Mouse (Mus musculus) forebrain, postnatal 0 days (tissue): Measurements from ENCODE around the gene Angptl6. TPM values are rescaled to one million over a fixed set of nuclear protein-coding genes. Genes with fewer than 3 reads are reported as not detected.

Experiments used
- ATAC-seq: fragments of 200-750 bp; cut with Nextera tagmentation; 2 replicates; pipeline ENCODE4 v1.8.0; 2017; ENCODE audit warnings: mild to moderate bottlenecking, moderate library complexity
- DNase-seq: peaks from one replicate; pipeline ENCODE4 v3.0.0-alpha.2; 2015
- H3K27ac ChIP-seq: fragments of 300-500 bp; sonication (generic); 2 replicates; pipeline ENCODE4 v1.5.1; 2014; ENCODE audit warnings: low read depth, mild to moderate bottlenecking, antibody characterized with exemption, low read length, moderate library complexity, mixed read lengths
- H3K27me3 ChIP-seq: fragments of 300-500 bp; sonication (generic); 2 replicates; pipeline ENCODE4 v1.6.1; 2014; ENCODE audit warnings: mild to moderate bottlenecking, low read length, mixed read lengths; ENCODE audit not compliant: insufficient read depth
- H3K36me3 ChIP-seq: fragments of 300-500 bp; sonication (generic); 2 replicates; pipeline ENCODE4 v1.6.1; 2014; ENCODE audit warnings: mild to moderate bottlenecking, moderate library complexity; ENCODE audit not compliant: insufficient read depth
- H3K4me1 ChIP-seq: fragments of 300-500 bp; sonication (generic); 2 replicates; pipeline ENCODE4 v1.6.1; 2014; ENCODE audit warnings: antibody characterized with exemption; ENCODE audit not compliant: insufficient read depth
- H3K4me2 ChIP-seq: fragments of 300-500 bp; sonication (generic); 2 replicates; pipeline ENCODE4 v1.6.1; 2014; ENCODE audit warnings: low read depth, mild to moderate bottlenecking, moderate library complexity
- H3K4me3 ChIP-seq: fragments of 300-500 bp; sonication (generic); 2 replicates; pipeline ENCODE4 v1.5.1; 2014; ENCODE audit warnings: low read depth, low read length, mixed read lengths
- H3K9ac ChIP-seq: fragments of 300-500 bp; sonication (generic); 2 replicates; pipeline ENCODE4 v1.6.1; 2014; ENCODE audit warnings: mild to moderate bottlenecking
- H3K9me3 ChIP-seq: fragments of 300-500 bp; sonication (generic); 2 replicates; pipeline ENCODE4 v1.6.1; 2016; ENCODE audit warnings: low read length
- CTCF ChIP-seq: sonication (generic); IDR thresholded peaks from 2 replicates; pipeline ENCODE4 v1.5.1; 2016; ENCODE audit warnings: antibody characterized with exemption, control low read depth, low read depth
- WGBS: fragments of 180-500 bp; shearing (Covaris S2); extraction: QIAGEN DNeasy Blood & Tissue Kit; methylation state at CpG from one replicate; pipeline ENCODE4 v1.1.7; 2014; 5-methylcytosine and 5-hydroxymethylcytosine counted together
- polyA plus RNA-seq: library from polyadenylated mRNA; unstranded; fragments of >200 nt; fragmentation: Nextera tagmentation; extraction: Ambion mirVana; gene quantifications from 2 replicates; pipeline ENCODE4 v1.2.1, GENCODE M21; 2015
- total RNA-seq: library from RNA; depleted of rRNA; stranded (reverse); fragments of >200 nt; gene quantifications from 2 replicates; pipeline ENCODE4 v1.2.3, GENCODE M21; 2014; rRNA removed

The Angptl6 gene
- 8.6 and 13.8 TPM in 2 replicates for total RNA-seq
- polyA plus RNA-seq: 16.4 and 20.6 TPM in 2 replicates

- no peak for TF ChIP-seq CTCF
- Histone ChIP-seq H3K4me2 (peak within 1 kb of the TSS; percentile 62), H3K9ac (peak within 1 kb of the TSS; percentile 64), H3K36me3 (no peaks in the 10 kb centered on the region), H3K27ac (peak within 1 kb of the TSS; percentile 92), H3K4me3 (peak within 1 kb of the TSS; percentile 45), H3K4me1 (peaks cover 6% of the 10 kb centered on the region; the same call in 1 of the 2 replicates), H3K9me3 (no peaks in the 10 kb centered on the region), H3K27me3 (no peaks in the 10 kb centered on the region)
- ATAC-seq (no peak), DNase-seq (no peak)
- 94% methylated on average over 13 of the region's 13 CpGs for WGBS
Observed at GRCm38 (mm10) chr9:20879097-20879792, at the start of gene Angptl6. TSS of gene Angptl6 (minus strand) at chr9:20879727.

GRCm38 (mm10) chr9:20923258-20923657, 43.7 kb upstream of the Angptl6 start:
- Histone ChIP-seq H3K9ac (no peak overlapping the region), H3K27me3 (no peaks in the 10 kb centered on the region), H3K4me2 (no peak overlapping the region), H3K4me1 (no peaks in the 10 kb centered on the region), H3K9me3 (no peaks in the 10 kb centered on the region), H3K27ac (no peak overlapping the region), H3K4me3 (no peak overlapping the region), H3K36me3 (peaks cover 94% of the 10 kb centered on the region)
- DNase-seq: no peak
- ATAC-seq: no peak
- WGBS: 93% methylated on average over 3 of the region's 3 CpGs
- TF ChIP-seq CTCF: no peak

- no peak for TF ChIP-seq CTCF
- H3K27me3 ChIP-seq: no peaks in the 10 kb centered on the region
- ATAC-seq: no peak
- H3K4me1 ChIP-seq: no peaks in the 10 kb centered on the region
- no peak overlapping the region for H3K9ac ChIP-seq
- H3K4me2 ChIP-seq: no peak overlapping the region
- 81% methylated on average over 4 of the region's 4 CpGs for WGBS
- H3K4me3 ChIP-seq: no peak overlapping the region
- no peaks in the 10 kb centered on the region for H3K9me3 ChIP-seq
- peaks cover 98% of the 10 kb centered on the region for H3K36me3 ChIP-seq
- DNase-seq: no peak
- H3K27ac ChIP-seq: no peak overlapping the region
Observed at GRCm38 (mm10) chr9:20916160-20916559, 36.6 kb upstream of the Angptl6 start.

- no peaks in the 10 kb centered on the region for H3K9me3 ChIP-seq
- H3K9ac ChIP-seq: no peak overlapping the region
- H3K4me1 ChIP-seq: no peaks in the 10 kb centered on the region
- H3K36me3 ChIP-seq: peaks cover 97% of the 10 kb centered on the region
- no peak for ATAC-seq
- DNase-seq: no peak
- WGBS: 71% methylated on average over 9 of the region's 9 CpGs
- H3K4me3 ChIP-seq: no peak overlapping the region
- no peak overlapping the region for H3K4me2 ChIP-seq
- no peak for TF ChIP-seq CTCF
- H3K27me3 ChIP-seq: no peaks in the 10 kb centered on the region
- no peak overlapping the region for H3K27ac ChIP-seq
Observed at GRCm38 (mm10) chr9:20909948-20910347, 30.4 kb upstream of the Angptl6 start.

- 48% methylated on average over 6 of the region's 6 CpGs for WGBS
Observed at GRCm38 (mm10) chr9:20902174-20902491, 22.6 kb upstream of the Angptl6 start.

GRCm38 (mm10) chr9:20901466-20902173, 22.1 kb upstream of the Angptl6 start:
- Histone ChIP-seq H3K4me1 (peaks cover 8% of the 10 kb centered on the region; the same call in 1 of the 2 replicates), H3K9ac (no peak overlapping the region), H3K4me2 (no peak overlapping the region), H3K27me3 (no peaks in the 10 kb centered on the region), H3K4me3 (no peak overlapping the region), H3K27ac (0 out of 2 replicates have a peak overlapping the region, but pooled peaks have one; percentile 15), H3K9me3 (no peaks in the 10 kb centered on the region), H3K36me3 (peaks cover 16% of the 10 kb centered on the region)
- DNase-seq (peak; percentile 37), ATAC-seq (0 out of 2 replicates have a peak, but pooled peaks have one; percentile 14)
- WGBS: 17% methylated on average over 13 of the region's 13 CpGs
- TF ChIP-seq CTCF: peak; percentile 66

More at GRCm38 (mm10) chr9:20902174-20902491, 22.6 kb upstream of the Angptl6 start:
- no peak for TF ChIP-seq CTCF
- Histone ChIP-seq H3K27ac (0 out of 2 replicates have a peak overlapping the region, but pooled peaks have one; percentile 15), H3K27me3 (no peaks in the 10 kb centered on the region), H3K4me1 (peaks cover 7% of the 10 kb centered on the region; the same call in 1 of the 2 replicates), H3K36me3 (peaks cover 20% of the 10 kb centered on the region), H3K9me3 (no peaks in the 10 kb centered on the region), H3K4me3 (no peak overlapping the region), H3K9ac (no peak overlapping the region), H3K4me2 (no peak overlapping the region)
- no peak for DNase-seq
- no peak for ATAC-seq

- DNase-seq (peak; percentile 92), ATAC-seq (peak; percentile 93)
- H3K36me3 ChIP-seq: peaks cover 28% of the 10 kb centered on the region
- 4% methylated on average over 34 of the region's 34 CpGs for WGBS
- H3K4me1 ChIP-seq: peaks cover 8% of the 10 kb centered on the region; the same call in 1 of the 2 replicates
- H3K4me3 ChIP-seq: peak within 1 kb of the TSS; percentile 93
- H3K27ac ChIP-seq: peak within 1 kb of the TSS; percentile 77
- H3K4me2 ChIP-seq: peak within 1 kb of the TSS; percentile 97
- peak; percentile 96 for TF ChIP-seq CTCF
- H3K27me3 ChIP-seq: no peaks in the 10 kb centered on the region
- H3K9me3 ChIP-seq: no peaks in the 10 kb centered on the region
- peak within 1 kb of the TSS; percentile 82 for H3K9ac ChIP-seq
Observed at GRCm38 (mm10) chr9:20898511-20899073, 19.1 kb upstream of the Angptl6 start, which contains the start of gene Eif3g. TSS of gene Eif3g (minus strand) at chr9:20898623.
